Mouse (Mus musculus): ENCODE data around the gene Mamdc2. TPM values are rescaled to one million over a fixed set of nuclear protein-coding genes. Genes with fewer than 3 reads are reported as not detected.

Mamdc2 gene
- polyA plus RNA-seq, 1 experiment from 2014 or later = 12.8 TPM

GRCm38 (mm10) chr19:23317295-23317988, 130.8 kb downstream of the Mamdc2 start:
- no peak overlapping the region for H3K4me2 ChIP-seq (replicated peaks; ENCODE audit: low read depth, low read length)
- H3K9ac ChIP-seq (replicated peaks; ENCODE audit: low read depth) = no peak overlapping the region
- WGBS = 66% methylated on average over 5 of the region's 5 CpGs
- TF ChIP-seq EP300 (IDR thresholded peaks at IDR 0.05) (no peak), CTCF (IDR thresholded peaks at IDR 0.05) (no peak)
- H3K4me3 ChIP-seq (ENCODE audit: low read depth, low read length) = no peak overlapping the region
- no peaks in the 10 kb centered on the region for H3K36me3 ChIP-seq (ENCODE audit: insufficient read depth, low read length)
- ATAC-seq = no peak
- H3K9me3 ChIP-seq (ENCODE audit: low read length) = no peaks in the 10 kb centered on the region
- H3K27me3 ChIP-seq (replicated peaks; ENCODE audit: insufficient read depth, low read length) = no peaks in the 10 kb centered on the region
- no peaks in the 10 kb centered on the region for H3K4me1 ChIP-seq (ENCODE audit: insufficient read depth, low read depth, low read length)
- H3K27ac ChIP-seq (ENCODE audit: low read length) = no peak overlapping the region
- no peak for DNase-seq (ENCODE audit: low spot score)

- DNase-seq (ENCODE audit: low spot score) = no peak
Measured at GRCm38 (mm10) chr19:23316851-23317250, 131.4 kb downstream of the Mamdc2 start.

GRCm38 (mm10) chr19:23309979-23310378, 138.3 kb downstream of the Mamdc2 start:
- ATAC-seq (no peak), DNase-seq (ENCODE audit: low spot score) (no peak)
- no peaks in the 10 kb centered on the region for H3K4me1 ChIP-seq (ENCODE audit: insufficient read depth, low read depth, low read length)
- 85% methylated on average over 2 of the region's 2 CpGs for WGBS
- no peak overlapping the region for H3K4me3 ChIP-seq (ENCODE audit: low read depth, low read length)
- H3K9ac ChIP-seq (replicated peaks; ENCODE audit: low read depth) = no peak overlapping the region
- H3K27me3 ChIP-seq (replicated peaks; ENCODE audit: insufficient read depth, low read length) = no peaks in the 10 kb centered on the region
- no peak overlapping the region for H3K4me2 ChIP-seq (replicated peaks; ENCODE audit: low read depth, low read length)
- no peaks in the 10 kb centered on the region for H3K9me3 ChIP-seq (ENCODE audit: low read length)
- H3K27ac ChIP-seq (ENCODE audit: low read length) = no peak overlapping the region
- TF ChIP-seq CTCF (IDR thresholded peaks at IDR 0.05) = no peak
- TF ChIP-seq EP300 (IDR thresholded peaks at IDR 0.05) = no peak
- H3K36me3 ChIP-seq (ENCODE audit: insufficient read depth, low read length) = no peaks in the 10 kb centered on the region

More at GRCm38 (mm10) chr19:23316851-23317250, 131.4 kb downstream of the Mamdc2 start:
- H3K4me1 ChIP-seq (ENCODE audit: insufficient read depth, low read depth, low read length) = no peaks in the 10 kb centered on the region
- no peak overlapping the region for H3K9ac ChIP-seq (replicated peaks; ENCODE audit: low read depth)
- no peak for ATAC-seq
- H3K4me3 ChIP-seq (ENCODE audit: low read depth, low read length) = no peak overlapping the region
- no peak for TF ChIP-seq CTCF (IDR thresholded peaks at IDR 0.05)
- TF ChIP-seq EP300 (IDR thresholded peaks at IDR 0.05) = no peak
- no peaks in the 10 kb centered on the region for H3K27me3 ChIP-seq (replicated peaks; ENCODE audit: insufficient read depth, low read length)
- H3K4me2 ChIP-seq (replicated peaks; ENCODE audit: low read depth, low read length) = no peak overlapping the region
- no peak overlapping the region for H3K27ac ChIP-seq (ENCODE audit: low read length)
- WGBS = 69% methylated on average over 5 of the region's 5 CpGs
- no peaks in the 10 kb centered on the region for H3K36me3 ChIP-seq (ENCODE audit: insufficient read depth, low read length)
- H3K9me3 ChIP-seq (ENCODE audit: low read length) = no peaks in the 10 kb centered on the region

GRCm38 (mm10) chr19:23306671-23307070, 141.6 kb downstream of the Mamdc2 start:
- no peak for ATAC-seq
- Histone ChIP-seq H3K4me1 (ENCODE audit: insufficient read depth, low read depth, low read length) (no peaks in the 10 kb centered on the region), H3K9ac (replicated peaks; ENCODE audit: low read depth) (no peak overlapping the region), H3K9me3 (ENCODE audit: low read length) (no peaks in the 10 kb centered on the region), H3K4me3 (ENCODE audit: low read depth, low read length) (no peak overlapping the region), H3K27me3 (replicated peaks; ENCODE audit: insufficient read depth, low read length) (no peaks in the 10 kb centered on the region), H3K27ac (ENCODE audit: low read length) (no peak overlapping the region), H3K36me3 (ENCODE audit: insufficient read depth, low read length) (no peaks in the 10 kb centered on the region), H3K4me2 (replicated peaks; ENCODE audit: low read depth, low read length) (no peak overlapping the region)
- WGBS = 88% methylated on average over 7 of the region's 7 CpGs
- TF ChIP-seq EP300 (IDR thresholded peaks at IDR 0.05) = no peak
- no peak for TF ChIP-seq CTCF (IDR thresholded peaks at IDR 0.05)
- no peak for DNase-seq (ENCODE audit: low spot score)

GRCm38 (mm10) chr19:23299987-23300386, 148.3 kb downstream of the Mamdc2 start:
- DNase-seq (ENCODE audit: low spot score) (no peak), ATAC-seq (no peak)
- Histone ChIP-seq H3K27ac (ENCODE audit: low read length) (no peak overlapping the region), H3K9ac (replicated peaks; ENCODE audit: low read depth) (no peak overlapping the region), H3K27me3 (replicated peaks; ENCODE audit: insufficient read depth, low read length) (no peaks in the 10 kb centered on the region), H3K4me1 (ENCODE audit: insufficient read depth, low read depth, low read length) (no peaks in the 10 kb centered on the region), H3K4me2 (replicated peaks; ENCODE audit: low read depth, low read length) (no peak overlapping the region), H3K36me3 (ENCODE audit: insufficient read depth, low read length) (no peaks in the 10 kb centered on the region), H3K9me3 (ENCODE audit: low read length) (no peaks in the 10 kb centered on the region), H3K4me3 (ENCODE audit: low read depth, low read length) (no peak overlapping the region)
- 85% methylated on average over 3 of the region's 3 CpGs for WGBS
- TF ChIP-seq CTCF (IDR thresholded peaks at IDR 0.05) = no peak
- no peak for TF ChIP-seq EP300 (IDR thresholded peaks at IDR 0.05)

GRCm38 (mm10) chr19:23298917-23299316, 149.3 kb downstream of the Mamdc2 start:
- ATAC-seq (no peak), DNase-seq (ENCODE audit: low spot score) (no peak)
- Histone ChIP-seq H3K27ac (ENCODE audit: low read length) (no peak overlapping the region), H3K27me3 (replicated peaks; ENCODE audit: insufficient read depth, low read length) (no peaks in the 10 kb centered on the region), H3K9me3 (ENCODE audit: low read length) (no peaks in the 10 kb centered on the region), H3K36me3 (ENCODE audit: insufficient read depth, low read length) (no peaks in the 10 kb centered on the region), H3K4me1 (ENCODE audit: insufficient read depth, low read depth, low read length) (no peaks in the 10 kb centered on the region), H3K4me3 (ENCODE audit: low read depth, low read length) (no peak overlapping the region), H3K9ac (replicated peaks; ENCODE audit: low read depth) (no peak overlapping the region), H3K4me2 (replicated peaks; ENCODE audit: low read depth, low read length) (no peak overlapping the region)
- 72% methylated on average over 1 of the region's 1 CpGs for WGBS
- no peak for TF ChIP-seq EP300 (IDR thresholded peaks at IDR 0.05)
- peak; percentile 22 for TF ChIP-seq CTCF (IDR thresholded peaks at IDR 0.05)
